Mouse (Mus musculus) right cerebral cortex, postnatal 25 days (tissue): ENCODE measurements around the gene Gm17359.

Source experiments
- DNase-seq: peaks from one replicate; pipeline ENCODE4 v3.0.0; 2022

The Gm17359 gene

DNA sequence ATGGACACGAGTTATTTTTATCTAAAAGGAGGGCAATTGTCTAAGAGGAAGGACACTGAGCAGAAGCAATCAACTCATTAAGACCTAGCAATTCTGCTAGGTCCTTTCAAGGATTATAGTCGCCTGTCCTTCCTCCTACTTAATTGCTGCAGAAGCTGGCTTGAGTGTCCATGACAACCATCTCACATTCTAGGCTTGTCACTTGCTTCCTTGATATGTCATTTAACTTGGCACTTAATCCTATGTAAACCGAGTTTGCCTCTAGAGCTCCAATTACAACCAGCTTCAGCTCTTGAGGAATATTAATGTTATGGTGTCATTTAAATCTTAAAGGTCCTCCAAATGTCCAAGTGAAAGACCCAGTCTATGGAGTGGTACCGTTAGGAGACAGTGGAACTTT lies 22.3 kb downstream of the Gm17359 start:
- DNase-seq = no peak

DNA sequence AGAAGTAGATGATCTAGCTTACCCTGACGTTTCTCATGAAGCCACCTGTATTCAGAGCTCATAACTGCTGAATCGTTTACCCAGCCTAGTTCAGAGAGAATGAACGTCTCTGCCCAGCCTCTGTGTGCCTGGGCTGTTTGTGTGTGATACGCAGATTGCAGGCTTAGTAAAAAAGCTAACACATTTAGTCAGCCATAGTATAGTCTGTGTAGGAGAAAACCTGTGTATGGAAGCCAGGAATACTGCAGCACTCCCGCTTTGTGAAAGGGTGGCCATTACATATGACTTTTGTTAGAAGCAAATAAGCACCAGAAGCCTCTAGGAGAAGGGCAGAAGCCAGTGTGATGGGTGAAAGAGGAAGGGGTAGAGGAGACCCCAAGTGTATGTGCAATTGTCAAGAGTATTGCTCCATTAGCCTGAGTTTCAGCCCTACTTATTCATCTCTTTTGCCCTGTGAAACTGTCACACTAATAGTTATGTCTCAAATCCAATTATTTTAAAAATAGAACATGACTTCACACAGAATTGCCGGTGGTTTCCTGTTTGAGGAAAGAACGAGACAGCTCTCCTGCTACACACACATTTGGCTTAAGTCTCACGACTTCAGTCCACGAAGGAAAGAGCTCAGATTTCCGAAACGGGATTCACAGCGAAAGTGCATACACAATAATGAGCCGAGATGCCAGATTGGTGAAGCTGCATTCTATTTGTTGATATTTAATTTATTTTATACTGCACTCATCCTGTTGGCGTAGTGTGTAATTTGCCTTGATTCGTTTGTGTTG lies 24.0 kb downstream of the Gm17359 start:
- no peak for DNase-seq

DNA sequence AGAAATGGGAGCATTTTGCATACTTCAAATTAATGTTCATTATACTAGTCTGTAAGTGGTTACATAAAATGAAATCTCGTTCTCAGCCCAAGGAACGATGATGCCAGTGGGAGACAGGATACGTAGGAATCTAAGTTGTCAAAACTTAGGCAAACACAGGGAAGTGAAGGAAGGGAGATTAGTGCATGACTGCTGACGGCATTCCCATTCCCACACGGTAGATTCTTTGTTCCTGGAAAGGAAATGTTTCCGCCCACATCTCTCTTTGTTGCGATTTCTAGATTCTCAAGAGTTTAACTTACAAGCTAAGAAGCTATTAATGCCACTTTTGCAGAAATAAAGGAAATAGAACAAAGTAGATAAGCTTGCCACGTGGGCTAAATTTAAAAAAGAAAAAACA lies 29.6 kb downstream of the Gm17359 start:
- DNase-seq = no peak

DNA sequence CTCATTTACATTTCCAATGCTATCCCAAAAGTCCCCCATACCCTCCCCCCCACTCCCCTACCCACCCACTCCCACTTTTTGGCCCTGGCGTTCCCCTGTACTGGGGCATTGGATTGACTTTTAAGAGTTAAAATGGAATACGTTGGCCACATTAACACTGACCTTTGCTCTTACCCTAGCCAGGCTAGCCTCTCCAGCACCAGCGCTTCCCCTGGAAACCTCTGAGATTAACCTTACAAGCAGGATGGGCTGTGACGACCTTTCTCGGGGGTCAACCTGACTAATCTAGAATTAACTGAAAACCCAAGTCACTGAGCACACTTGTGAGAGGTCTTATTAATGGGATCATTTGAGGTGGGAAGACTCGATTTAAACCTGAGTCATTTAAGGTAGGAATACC lies 31.8 kb downstream of the Gm17359 start:
- no peak for DNase-seq

DNA sequence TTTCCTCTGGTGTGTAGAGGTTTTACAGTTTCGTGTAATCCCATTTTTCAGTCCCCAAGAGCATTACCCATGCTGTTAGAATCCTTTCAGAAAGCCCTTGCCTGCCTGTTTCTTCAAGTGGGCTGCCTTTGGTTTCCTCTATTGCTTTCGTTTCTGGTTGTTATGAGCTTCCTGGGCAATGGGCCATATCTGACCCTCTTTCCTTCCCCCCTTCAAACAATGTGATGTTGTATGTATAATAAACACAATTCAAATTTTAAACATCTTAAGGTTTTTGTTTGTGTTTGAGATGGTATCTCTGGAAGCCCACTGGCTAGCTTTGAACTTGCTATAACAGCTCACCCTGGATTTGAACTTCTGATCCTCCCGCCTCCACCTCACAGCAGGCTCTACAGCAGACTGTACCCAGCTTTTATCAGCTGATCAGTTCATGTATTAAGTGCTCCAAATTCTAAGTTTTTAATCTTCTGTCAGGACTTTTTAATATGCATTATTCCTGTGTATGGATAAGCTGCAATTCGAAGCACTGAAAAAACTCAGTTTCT lies 34.0 kb downstream of the Gm17359 start:
- DNase-seq = no peak

DNA sequence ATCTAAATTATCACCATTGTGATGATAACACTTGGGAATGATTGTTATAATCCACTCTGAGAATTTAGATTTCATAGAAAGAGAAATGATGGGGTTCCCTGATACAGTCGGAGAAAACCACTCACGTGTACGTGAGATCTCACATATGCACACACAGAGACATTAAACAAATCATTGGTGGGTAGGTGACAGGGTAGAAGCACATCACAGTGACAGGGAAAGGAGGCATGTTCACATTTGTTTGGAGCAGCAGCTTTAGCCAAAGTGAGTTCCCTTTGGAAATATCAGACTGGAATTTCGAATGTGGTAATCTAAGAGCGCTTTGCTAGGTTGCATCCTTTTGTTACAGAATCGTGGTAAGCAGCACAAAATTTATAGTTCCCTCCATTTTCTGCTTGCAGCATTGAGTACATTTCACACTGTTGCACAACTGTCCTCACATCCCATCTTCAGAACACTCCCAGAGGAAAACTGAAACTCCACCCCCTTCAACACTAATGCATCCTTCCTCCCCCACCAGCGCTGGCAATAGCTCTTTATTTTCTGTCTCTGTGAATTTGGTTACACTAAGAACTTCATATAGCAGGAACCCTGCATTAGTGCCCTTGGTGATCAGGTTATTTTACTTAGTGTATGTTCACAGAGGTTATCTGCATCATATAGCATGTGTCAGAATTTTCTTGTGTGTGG lies 35.2 kb downstream of the Gm17359 start:
- DNase-seq = no peak

DNA sequence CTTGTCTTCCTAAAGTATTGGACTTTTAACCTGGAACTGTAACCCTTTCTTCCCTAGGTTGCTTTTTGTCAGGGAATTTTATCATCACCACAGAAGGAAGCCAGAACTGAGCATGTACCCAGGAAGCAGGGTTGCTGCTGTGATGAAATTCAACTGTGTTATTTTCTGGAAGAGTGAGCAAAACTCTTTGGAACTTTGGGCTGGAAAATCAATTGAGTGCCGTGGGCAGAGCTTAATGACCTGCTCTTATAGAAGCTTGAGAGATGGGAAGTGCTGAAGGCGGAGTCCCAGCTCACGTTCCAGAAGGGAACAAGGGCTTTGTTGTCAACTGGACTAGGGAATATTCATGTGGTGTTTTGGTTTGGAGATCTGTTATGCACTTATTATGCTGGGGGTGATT lies 37.5 kb downstream of the Gm17359 start:
- no peak for DNase-seq

DNA sequence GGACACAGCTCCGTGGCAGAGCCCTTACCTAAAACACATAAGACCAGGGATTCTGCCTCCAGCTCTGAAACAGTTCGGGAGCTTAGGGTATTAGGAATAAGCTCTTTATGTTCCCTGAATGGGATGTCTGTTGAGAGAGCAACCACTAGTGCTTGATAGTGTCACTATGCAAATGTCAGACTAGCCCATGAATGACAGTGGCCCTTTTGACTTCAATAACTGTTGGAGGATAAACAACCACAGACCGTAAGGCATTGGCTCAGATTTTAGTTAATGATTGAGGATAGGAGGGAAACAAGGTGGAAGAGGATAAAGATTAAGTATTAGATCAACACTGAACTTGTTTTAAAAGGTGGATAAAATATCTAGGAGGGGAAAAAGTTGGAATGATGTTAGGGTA lies 41.6 kb downstream of the Gm17359 start:
- no peak for DNase-seq

DNA sequence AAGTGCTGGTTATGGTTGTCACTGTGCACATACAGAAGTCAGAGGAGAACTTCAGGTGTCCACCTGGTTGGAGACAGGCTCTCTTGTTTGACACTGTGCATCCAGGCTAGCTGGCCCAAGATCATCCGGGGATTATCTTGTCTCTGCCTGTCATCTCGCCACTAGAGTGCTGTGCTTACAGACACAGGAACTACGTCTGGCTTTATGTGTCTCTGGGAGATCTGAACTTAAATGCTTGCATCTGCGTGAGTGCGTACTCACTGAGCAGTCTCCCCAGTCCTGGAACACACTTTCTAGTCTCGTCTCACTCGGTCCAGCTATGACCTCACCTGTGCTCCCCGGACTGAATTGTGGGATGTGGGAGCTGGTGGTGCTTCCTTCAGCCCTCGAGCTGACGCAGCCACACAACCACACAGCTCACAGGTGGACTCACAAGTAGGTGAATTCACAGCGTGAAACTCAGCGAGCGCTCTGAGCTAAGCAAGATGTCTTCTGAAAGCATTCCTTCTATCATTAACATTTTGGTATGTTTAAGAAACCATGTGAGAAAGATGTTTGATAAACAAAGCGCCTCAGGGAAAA lies 42.9 kb downstream of the Gm17359 start:
- DNase-seq = no peak

DNA sequence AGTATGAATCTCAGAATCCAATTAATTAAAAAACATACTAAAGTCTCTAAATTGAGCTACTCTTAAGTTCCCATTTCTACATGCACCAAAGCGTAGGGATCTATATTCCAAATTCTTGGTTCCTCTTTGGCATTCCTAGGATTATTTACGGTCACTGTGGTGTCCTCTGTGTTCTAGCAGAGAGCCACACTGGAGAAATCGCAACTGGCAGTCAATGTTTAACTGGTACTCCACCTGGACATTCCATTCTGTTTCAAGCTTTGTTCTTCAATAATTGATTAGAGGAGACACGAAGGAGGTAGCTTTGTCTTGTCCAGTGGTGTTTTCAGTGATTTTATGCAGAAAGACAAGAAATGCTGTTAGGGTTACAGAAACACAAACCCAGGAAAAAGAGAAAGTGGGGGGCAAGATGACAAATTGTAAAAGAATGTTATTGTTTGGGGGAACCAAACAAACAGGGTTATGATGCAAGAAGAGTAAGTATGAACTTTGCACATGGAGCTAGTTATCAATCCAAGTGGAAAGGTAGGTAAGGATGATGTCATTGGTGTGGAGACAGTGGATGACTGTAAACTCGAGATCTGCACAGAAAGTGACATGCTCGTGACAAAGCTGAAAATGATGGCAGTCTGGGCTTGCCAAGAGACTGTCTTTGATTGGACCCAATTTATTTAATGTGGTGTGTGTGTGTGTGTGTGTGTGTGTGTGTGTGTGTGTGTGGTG lies 43.6 kb downstream of the Gm17359 start:
- no peak for DNase-seq

DNA sequence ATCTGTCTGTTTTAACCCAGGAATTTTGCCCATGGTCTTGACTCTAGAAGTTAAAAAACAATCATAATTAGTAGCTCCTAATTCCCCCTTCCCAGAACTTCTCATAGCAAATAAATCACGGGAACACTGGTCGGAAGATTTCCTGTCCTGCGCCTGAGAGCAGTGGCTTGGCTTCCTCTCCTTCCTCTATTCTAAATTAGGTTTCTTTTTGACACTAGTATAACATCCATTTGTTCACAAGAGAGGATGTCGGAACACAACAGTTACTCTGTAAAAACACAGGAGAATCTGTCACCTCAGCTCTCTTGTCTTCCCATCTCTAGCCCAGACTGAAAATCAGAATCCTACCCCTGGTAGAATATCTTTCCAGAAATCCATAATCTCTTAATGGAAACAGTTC lies 44.9 kb downstream of the Gm17359 start:
- no peak for DNase-seq

DNA sequence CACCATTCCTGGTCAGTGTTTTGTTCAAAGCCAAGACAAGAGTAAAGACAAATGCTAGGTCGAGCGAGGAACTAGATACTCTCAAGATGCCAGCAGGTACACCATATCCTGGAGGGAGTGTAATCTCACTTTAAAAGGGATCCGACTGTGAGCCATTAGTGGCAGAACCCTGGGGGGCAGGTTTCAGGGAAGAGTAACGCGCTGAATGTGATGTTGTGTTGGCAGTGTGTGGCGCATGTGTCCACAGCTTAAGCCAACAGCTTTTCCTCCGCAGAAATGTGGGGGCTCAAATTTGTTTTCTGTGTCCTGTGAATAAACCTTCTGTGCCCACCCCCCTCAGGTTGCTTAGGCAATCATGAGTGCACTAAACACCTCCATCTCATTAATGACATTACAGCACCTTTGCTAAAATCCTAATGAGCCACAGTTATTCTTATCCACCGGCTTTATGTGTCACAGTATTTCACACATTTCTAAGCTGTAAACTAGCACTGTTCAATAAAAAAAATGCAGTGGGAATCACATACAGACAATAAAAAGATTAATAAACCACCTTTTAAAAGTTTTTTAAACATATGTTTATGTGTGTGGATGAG lies 49.1 kb downstream of the Gm17359 start:
- no peak for DNase-seq

DNA sequence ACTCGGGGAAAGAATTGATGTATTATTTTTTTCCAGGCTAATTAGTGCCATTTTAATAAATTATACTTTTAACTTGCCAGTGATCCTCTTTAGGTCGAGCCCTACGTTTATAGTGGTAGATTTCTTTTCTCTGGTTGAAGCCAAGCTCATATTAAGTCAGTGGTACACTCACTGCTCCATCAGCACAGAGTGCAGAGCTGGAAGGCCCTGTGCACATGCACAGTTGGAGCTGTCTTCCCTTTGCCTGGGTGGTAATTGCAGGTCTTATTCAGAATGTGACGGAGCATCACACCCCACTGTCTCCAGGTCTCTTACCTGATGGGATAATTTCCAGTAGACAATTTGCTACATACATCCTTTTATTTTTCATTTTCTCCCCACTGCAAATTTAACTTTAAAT lies 52.6 kb downstream of the Gm17359 start:
- DNase-seq = no peak

DNA sequence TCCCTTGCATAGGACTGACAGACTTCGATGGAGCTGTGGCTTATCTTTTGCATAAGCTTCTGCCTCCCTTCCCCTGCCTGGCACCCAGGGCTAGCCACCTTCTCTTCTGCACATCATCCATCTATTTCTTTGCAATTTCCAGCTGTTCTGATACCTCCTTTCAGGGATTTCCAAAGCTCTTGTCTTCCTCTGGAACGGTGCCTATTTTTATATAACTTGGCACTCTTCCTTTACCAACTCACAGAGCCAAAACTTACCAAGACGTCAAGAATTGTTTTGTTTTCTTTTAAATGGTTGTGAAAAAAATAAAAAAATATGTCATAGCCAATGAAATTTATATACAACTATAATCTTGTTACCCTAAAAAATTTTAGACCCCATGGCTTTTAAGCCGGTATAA lies 64.1 kb downstream of the Gm17359 start:
- no peak for DNase-seq

DNA sequence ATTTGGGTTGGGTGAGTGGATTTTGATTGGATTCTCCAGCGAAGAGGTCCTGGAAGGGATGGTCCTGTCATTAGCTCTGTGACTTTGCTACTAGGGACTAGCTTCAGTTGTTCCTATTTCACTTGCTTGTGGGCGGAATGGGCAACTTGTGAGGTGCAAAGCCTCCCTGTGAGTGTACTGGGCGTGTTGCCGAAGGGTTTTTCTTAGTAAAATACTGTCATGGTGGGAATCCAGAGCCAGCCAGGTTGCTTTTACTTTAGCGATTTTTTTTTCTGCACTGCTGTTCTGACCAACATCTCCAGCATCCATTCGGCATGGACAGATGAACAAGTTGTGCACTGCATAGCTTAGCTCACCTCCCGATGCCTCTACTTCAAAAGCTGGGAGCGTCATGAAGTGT lies 65.6 kb downstream of the Gm17359 start:
- DNase-seq = peak; percentile 50

DNA sequence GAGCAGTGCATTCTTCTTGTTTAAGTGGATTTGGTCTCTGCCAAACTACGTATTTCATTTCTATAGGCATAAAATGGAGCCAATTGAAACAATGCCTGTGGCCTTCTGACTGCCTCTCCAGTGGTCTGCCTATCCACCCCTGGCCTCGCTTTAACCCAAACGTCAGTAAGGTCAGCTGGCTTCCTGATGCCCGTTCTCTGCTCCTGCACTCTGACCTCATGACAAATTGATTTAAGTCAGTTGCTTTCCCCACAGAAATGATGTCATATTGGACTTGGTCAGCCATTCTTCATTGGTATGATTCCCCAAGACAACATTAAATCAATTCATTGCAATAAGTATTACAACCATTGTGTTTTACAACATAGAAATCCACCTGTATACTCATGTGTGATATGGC lies 72.1 kb downstream of the Gm17359 start:
- no peak for DNase-seq

DNA sequence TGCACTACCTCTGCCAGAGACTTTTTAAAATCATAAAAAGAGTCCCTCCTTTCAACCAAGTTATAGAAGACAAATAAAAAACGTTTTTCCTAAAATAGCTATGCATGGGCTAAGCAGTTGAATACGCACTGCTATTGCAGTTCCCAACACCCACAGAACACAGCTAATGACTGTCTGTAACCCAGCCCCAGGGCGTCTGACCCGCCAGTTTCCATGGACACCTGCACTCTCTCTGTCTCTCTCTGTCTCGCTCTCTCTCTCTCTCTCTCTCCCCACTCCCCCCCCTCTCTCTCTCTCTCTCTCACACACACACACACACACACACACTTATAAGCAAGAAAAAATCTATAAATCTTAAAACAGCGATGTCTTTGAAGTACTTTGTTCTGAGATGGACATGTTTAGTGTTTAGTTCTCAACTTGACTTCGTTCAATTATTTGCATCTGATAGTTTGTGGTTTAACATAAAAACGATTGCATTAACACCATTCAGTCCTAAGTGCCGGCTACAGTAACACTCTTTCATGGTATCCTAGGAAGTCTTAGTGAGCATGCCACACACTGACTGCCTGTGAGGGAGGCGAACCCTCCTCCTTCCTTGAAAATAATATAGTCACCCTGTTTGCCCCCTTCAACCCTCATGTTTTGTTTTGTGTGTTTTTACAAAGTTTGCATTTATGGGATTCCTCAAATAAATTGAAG lies 73.6 kb downstream of the Gm17359 start:
- no peak for DNase-seq

DNA sequence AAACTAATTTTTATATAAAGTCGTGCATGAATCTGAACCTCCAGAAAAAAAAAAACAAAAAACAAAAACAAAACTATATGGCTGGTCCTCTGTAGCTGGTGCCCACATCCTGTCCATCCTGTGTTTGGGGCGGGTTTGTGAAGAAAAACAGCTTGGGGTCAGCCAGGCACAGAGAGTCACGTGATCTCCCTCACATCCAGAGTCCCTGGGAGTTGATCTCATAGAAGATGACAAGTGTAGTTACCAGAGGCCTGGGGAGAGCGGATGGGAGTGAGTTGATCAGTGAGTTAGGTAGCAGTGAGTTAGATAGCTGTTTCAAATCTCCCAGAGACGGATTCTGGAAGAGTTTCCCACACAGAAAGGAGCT lies 74.2 kb downstream of the Gm17359 start:
- no peak for DNase-seq

DNA sequence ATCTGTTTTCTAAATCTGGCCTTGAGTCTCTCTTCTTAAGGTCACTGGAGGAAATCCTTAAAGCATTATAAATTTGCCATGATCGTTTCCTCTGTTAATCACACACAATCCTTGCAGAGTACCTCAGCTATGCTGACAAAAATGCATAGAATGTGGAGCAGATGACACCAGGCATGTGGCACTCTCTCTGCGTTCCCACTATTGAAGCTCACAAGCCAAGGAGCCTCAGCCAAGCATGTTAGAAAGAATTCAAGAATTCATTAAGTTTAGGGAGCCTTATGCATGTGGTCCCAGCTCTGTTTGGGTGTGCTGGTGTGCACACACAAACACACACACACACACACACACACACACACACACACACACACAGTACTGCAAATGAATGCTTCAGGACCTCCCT lies 75.2 kb downstream of the Gm17359 start:
- DNase-seq = no peak

DNA sequence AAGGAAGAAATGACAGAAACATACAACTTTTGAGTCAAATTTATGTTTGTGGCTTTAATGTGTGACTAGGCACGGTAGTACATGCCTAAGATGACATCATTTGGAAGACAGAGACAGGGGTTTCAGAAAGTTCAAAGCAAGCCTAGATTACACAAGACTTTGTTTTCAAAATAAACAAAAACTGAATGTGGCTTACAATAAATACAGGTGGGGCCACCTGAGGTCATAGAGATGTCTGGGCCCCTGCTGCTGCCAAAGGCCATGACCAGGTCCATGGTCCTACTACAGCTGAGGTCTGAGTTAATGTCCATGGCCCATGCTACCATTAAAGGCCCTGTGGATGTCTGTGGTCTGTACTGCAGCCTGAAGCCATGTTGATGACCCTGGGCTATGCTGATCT lies 77.0 kb downstream of the Gm17359 start:
- DNase-seq = no peak

DNA sequence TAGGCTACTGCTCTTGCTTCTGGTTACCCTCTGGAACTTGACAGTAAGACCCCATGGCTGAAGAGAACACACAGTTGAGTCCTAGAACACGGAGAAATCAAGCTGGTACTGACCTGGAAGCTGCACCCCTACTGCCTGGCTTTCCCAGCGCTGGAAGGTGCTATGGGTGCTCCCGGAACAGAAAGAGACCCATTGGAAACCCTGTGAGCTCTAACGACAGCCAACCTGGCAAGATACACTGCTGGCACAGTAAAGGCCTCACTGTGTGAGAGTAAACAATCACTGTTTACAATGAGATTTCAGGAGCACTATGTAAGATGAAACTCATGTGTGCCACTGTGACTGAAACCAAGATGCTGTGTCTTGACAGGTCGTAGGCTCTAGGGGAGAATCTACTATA lies 78.6 kb downstream of the Gm17359 start:
- DNase-seq = no peak

DNA sequence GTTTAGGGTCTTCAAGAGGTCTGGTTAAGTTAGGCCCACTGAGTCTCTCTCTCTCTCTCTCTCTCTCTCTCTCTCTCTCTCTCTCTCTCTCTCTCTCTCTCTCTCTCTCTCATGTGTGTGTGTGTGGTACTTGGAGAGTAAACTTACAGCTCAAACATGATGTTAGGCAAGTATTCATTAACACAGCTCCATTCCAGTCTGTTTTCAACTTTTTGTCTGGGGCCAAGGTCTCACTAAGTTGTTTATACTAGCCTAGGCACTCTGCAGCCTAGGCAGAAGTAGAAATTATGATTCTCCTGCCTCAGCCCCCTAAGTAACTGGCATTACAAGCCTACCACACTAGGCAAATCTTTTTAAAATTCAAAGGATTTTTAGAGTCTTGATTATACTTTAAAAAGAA lies 79.5 kb downstream of the Gm17359 start:
- no peak for DNase-seq
